Mouse (Mus musculus) CH12.LX (cell line): Measurements from ENCODE around the gene Foxm1. TPM values are rescaled to one million over a fixed set of nuclear protein-coding genes. Genes with fewer than 3 reads are reported as not detected.

ENCODE experiments used
- DNase-seq: peaks from one replicate; pipeline ENCODE4 v3.0.0-alpha.2; 2013; ENCODE audit errors: extremely low read depth
- H3K27ac ChIP-seq: 2 replicates; pipeline ENCODE4 v1.5.1; 2012; ENCODE audit warnings: low read depth, mild to moderate bottlenecking, control low read depth, moderate library complexity; ENCODE audit not compliant: insufficient read depth
- H3K27me3 ChIP-seq: replicated peaks from 2 replicates; pipeline ENCODE3; 2012; ENCODE audit warnings: inconsistent platforms
- H3K36me3 ChIP-seq, 2 experiments: replicated peaks in 1 of 2; 2 replicates each; pipeline versions ENCODE3 to v1.6.1; 2012; ENCODE audit warnings: inconsistent platforms in 1 of 2, low read length in 1 of 2, mild to moderate bottlenecking in 1 of 2, mixed read lengths in 1 of 2, moderate library complexity in 1 of 2; ENCODE audit not compliant: control insufficient read depth in 1 of 2, insufficient read depth in 1 of 2
- H3K4me1 ChIP-seq, 2 experiments: 2 replicates each; pipeline ENCODE4 v1.6.1; 2012; ENCODE audit warnings: inconsistent platforms in 1 of 2, moderate library complexity in 1 of 2; ENCODE audit not compliant: insufficient read depth in 2 of 2, control insufficient read depth in 1 of 2
- H3K4me2 ChIP-seq: 2 replicates; pipeline ENCODE4 v1.6.1; 2012; ENCODE audit warnings: low read depth, mild to moderate bottlenecking, control low read depth; ENCODE audit not compliant: poor library complexity, insufficient read depth, severe bottlenecking
- H3K4me3 ChIP-seq, 3 experiments: fragments of 150-350 bp in 1 of 3; sonication (generic) in 1 of 3; replicated peaks in 1 of 3; 2 replicates each; pipeline versions ENCODE3 to v1.5.1; 2011 to 2012; ENCODE audit warnings: low read depth in 2 of 3, low read length in 2 of 3, mild to moderate bottlenecking in 2 of 3, moderate library complexity in 2 of 3, control low read depth in 1 of 3, improper control_type of control experiment in 1 of 3, inconsistent platforms in 1 of 3, mixed read lengths in 1 of 3; ENCODE audit not compliant: poor library complexity in 1 of 3
- H3K79me2 ChIP-seq: replicated peaks from 2 replicates; pipeline ENCODE4 v1.6.1; 2012; ENCODE audit warnings: mild to moderate bottlenecking, moderate library complexity; ENCODE audit not compliant: control insufficient read depth, poor library complexity, insufficient read depth, severe bottlenecking; ENCODE audit errors: extremely low read depth
- H3K9ac ChIP-seq: 2 replicates; pipeline ENCODE4 v1.6.1; 2012; ENCODE audit warnings: low read depth, mild to moderate bottlenecking, control low read depth, moderate library complexity; ENCODE audit not compliant: insufficient read depth
- H3K9me3 ChIP-seq: replicated peaks from 2 replicates; pipeline ENCODE3; 2012; ENCODE audit warnings: low read length, inconsistent platforms, mixed read lengths
- BHLHE40 ChIP-seq: IDR thresholded peaks from 2 replicates; pipeline ENCODE4 v1.6.1; 2011; ENCODE audit warnings: mild to moderate bottlenecking, low read depth, low read length, improper control_type of control experiment
- CHD2 ChIP-seq: IDR thresholded peaks from 2 replicates; pipeline ENCODE4 v1.6.1; 2011; ENCODE audit warnings: low read length, improper control_type of control experiment
- E2F4 ChIP-seq: IDR thresholded peaks from 2 replicates; pipeline ENCODE4 v1.6.1; 2011; ENCODE audit warnings: low read depth, low read length, improper control_type of control experiment; ENCODE audit not compliant: insufficient replicate concordance
- EP300 ChIP-seq: IDR thresholded peaks from 2 replicates; pipeline ENCODE4 v1.6.1; 2011; ENCODE audit warnings: low read length, improper control_type of control experiment
- JUN ChIP-seq: IDR thresholded peaks from 2 replicates; pipeline ENCODE4 v1.6.1; 2011; ENCODE audit warnings: low read depth, mild to moderate bottlenecking, low read length, improper control_type of control experiment, moderate library complexity; ENCODE audit not compliant: insufficient read depth
- MAFK ChIP-seq: IDR thresholded peaks from 2 replicates; pipeline ENCODE4 v1.6.1; 2011; ENCODE audit warnings: low read length, improper control_type of control experiment; ENCODE audit not compliant: insufficient replicate concordance
- MAX ChIP-seq: IDR thresholded peaks from 2 replicates; pipeline ENCODE4 v1.6.1; 2011; ENCODE audit warnings: low read length, improper control_type of control experiment
- MAZ ChIP-seq: IDR thresholded peaks from 2 replicates; pipeline ENCODE4 v1.6.1; 2012; ENCODE audit warnings: low read depth, mild to moderate bottlenecking, inconsistent platforms, low read length, improper control_type of control experiment, moderate library complexity
- MEF2A ChIP-seq: IDR thresholded peaks from 2 replicates; pipeline ENCODE4 v1.6.1; 2014; ENCODE audit warnings: low read depth, mild to moderate bottlenecking, inconsistent platforms, low read length, improper control_type of control experiment, borderline replicate concordance
- MXI1 ChIP-seq: IDR thresholded peaks from 2 replicates; pipeline ENCODE4 v1.6.1; 2011; ENCODE audit warnings: mild to moderate bottlenecking, low read depth, low read length, improper control_type of control experiment
- MYC ChIP-seq: IDR thresholded peaks from 2 replicates; pipeline ENCODE4 v1.6.1; 2011; ENCODE audit warnings: low read depth, mild to moderate bottlenecking, improper control_type of control experiment, low read length
- NRF1 ChIP-seq: IDR thresholded peaks from 2 replicates; pipeline ENCODE4 v1.6.1; 2014; ENCODE audit warnings: low read depth, mild to moderate bottlenecking, inconsistent platforms, low read length, improper control_type of control experiment, moderate library complexity
- PAX5 ChIP-seq: IDR thresholded peaks from 2 replicates; pipeline ENCODE4 v1.6.1; 2012; ENCODE audit warnings: low read length, inconsistent platforms, mixed read lengths
- RCOR1 ChIP-seq: conservative IDR thresholded peaks from 2 replicates; pipeline ENCODE4 v1.6.1; 2012; ENCODE audit warnings: low read depth, mild to moderate bottlenecking, inconsistent platforms, low read length, improper control_type of control experiment
- SIN3A ChIP-seq: IDR thresholded peaks from 2 replicates; pipeline ENCODE4 v1.6.1; 2012; ENCODE audit warnings: low read length, improper control_type of control experiment, inconsistent platforms
- SMC3 ChIP-seq: IDR thresholded peaks from 2 replicates; pipeline ENCODE4 v1.6.1; 2011; ENCODE audit warnings: low read depth, low read length, improper control_type of control experiment
- TBP ChIP-seq: conservative IDR thresholded peaks from 2 replicates; pipeline ENCODE4 v1.6.1; 2011; ENCODE audit warnings: low read depth, low read length, improper control_type of control experiment
- USF2 ChIP-seq: conservative IDR thresholded peaks from 2 replicates; pipeline ENCODE4 v1.6.1; 2011; ENCODE audit warnings: low read depth, low read length, improper control_type of control experiment
- ZMIZ1 ChIP-seq: IDR thresholded peaks from 2 replicates; pipeline ENCODE4 v1.6.1; 2012; ENCODE audit warnings: low read depth, mild to moderate bottlenecking, inconsistent platforms, low read length, improper control_type of control experiment
- ZNF384 ChIP-seq: IDR thresholded peaks from 2 replicates; pipeline ENCODE4 v1.6.1; 2012; ENCODE audit warnings: low read depth, low read length, improper control_type of control experiment, inconsistent platforms
- dilution Hi-C: fragments of 300-500 bp; cut with MboI; formaldehyde crosslinking; loops from 2 replicates; pipeline ENCODE4 v1.14.3; 2020; ENCODE audit warnings: low sequenced_read_pairs; ENCODE audit not compliant: extremely low pct_unique_long_range_greater_than_20kb, extremely low pct_ligation_motif_present
- in situ Hi-C: fragments of 300-500 bp; cut with MboI; formaldehyde crosslinking; loops from 3 replicates; pipeline ENCODE4 v1.14.3; 2019; ENCODE audit warnings: low sequenced_read_pairs, low pct_ligation_motif_present, low pct_unique_long_range_greater_than_20kb, mixed read lengths
- polyA plus RNA-seq: library from polyadenylated mRNA; unstranded; fragments of >175 nt; gene quantifications from 2 replicates; pipeline ENCODE4 v1.2.1, GENCODE M21; 2012; ENCODE audit warnings: low read depth; ENCODE audit not compliant: insufficient read length
- total RNA-seq, 2 experiments: library from RNA; depleted of rRNA; stranded (reverse); fragments of 300-350 nt in 1 of 2; fragments of >200 nt in 1 of 2; gene quantifications; 2 replicates each; pipeline ENCODE4 v1.2.3; 2012 to 2014

The Foxm1 gene
- total and polyA plus RNA-seq, 3 experiments: 6.0 to 41.0 (median 16.8) TPM

GRCm38 (mm10) chr6:128346782-128347181 lies 16.0 kb upstream of the Foxm1 start:
- no peaks in the 10 kb centered on the region for H3K27me3 ChIP-seq
- DNase-seq: no peak
- dilution Hi-C loops: no loop called here
- H3K9ac ChIP-seq: no peak overlapping the region
- H3K79me2 ChIP-seq: no peaks in the 10 kb centered on the region
- H3K4me3 ChIP-seq: no peak overlapping the region
- no peak overlapping the region for H3K27ac ChIP-seq
- TF ChIP-seq MAZ (no peak), BHLHE40 (no peak), ZNF384 (no peak), NRF1 (no peak)
- TF ChIP-seq, all 38 proteins: peak for 0
- H3K36me3 ChIP-seq: peaks cover 4 to 34% of the 10 kb centered on the region in 2 experiments
- in situ Hi-C loops: no loop called here
- H3K4me1 ChIP-seq: peaks cover 0 to 8% of the 10 kb centered on the region in 2 experiments; a peak in 2 of 4 replicates
- no peaks in the 10 kb centered on the region for H3K9me3 ChIP-seq
- no peak overlapping the region for H3K4me2 ChIP-seq

- in situ Hi-C loops (no loop called here), dilution Hi-C loops (no loop called here)
- Histone ChIP-seq H3K79me2 (no peaks in the 10 kb centered on the region), H3K27me3 (no peaks in the 10 kb centered on the region)
- TF ChIP-seq TBP: no peak
- no peak for TF ChIP-seq SIN3A
- TF ChIP-seq RCOR1: no peak
- TF ChIP-seq ZMIZ1: no peak
- no peak for TF ChIP-seq MAFK
- no peak for TF ChIP-seq MXI1
- TF ChIP-seq BHLHE40: no peak
- TF ChIP-seq JUN: no peak
- TF ChIP-seq EP300: no peak
- TF ChIP-seq USF2: no peak
- no peak for TF ChIP-seq E2F4
- TF ChIP-seq PAX5: no peak
- no peak for TF ChIP-seq CHD2
- no peak for TF ChIP-seq MAX
- TF ChIP-seq MEF2A: no peak
- no peak for TF ChIP-seq NRF1
- TF ChIP-seq SMC3: no peak
- no peak for TF ChIP-seq MYC
- TF ChIP-seq, all 38 proteins: peak for 0
- Histone ChIP-seq H3K36me3 (peaks cover 4 to 29% of the 10 kb centered on the region in 2 experiments), H3K4me3 (no peak overlapping the region), H3K27ac (no peak overlapping the region), H3K4me2 (no peak overlapping the region), H3K4me1 (peaks cover 0 to 17% of the 10 kb centered on the region in 2 experiments; a peak in 2 of 4 replicates), H3K9me3 (no peaks in the 10 kb centered on the region), H3K9ac (no peak overlapping the region)
- no peak for DNase-seq
These were observed 13.1 kb upstream of the Foxm1 start for GRCm38 (mm10) chr6:128349711-128350110.
